Mouse (Mus musculus) forebrain, embryonic 14.5 days (tissue): Measurements from ENCODE around the gene Zdhhc12. TPM values are rescaled to one million over a fixed set of nuclear protein-coding genes. Genes with fewer than 3 reads are reported as not detected.
A peak's percentile ranks its signal among the peaks of the same experiment; 100 is the strongest.

ENCODE experiments used
- ATAC-seq: fragments of 200-750 bp; cut with Nextera tagmentation; 2 replicates; pipeline ENCODE4 v1.8.0; 2017; ENCODE audit warnings: mild to moderate bottlenecking, moderate library complexity
- DNase-seq: peaks from one replicate; pipeline ENCODE4 v3.0.0-alpha.2; 2015; ENCODE audit warnings: low spot score
- H3K27ac ChIP-seq: fragments of 300-500 bp; sonication (generic); 2 replicates; pipeline ENCODE4 v1.5.1; 2014; ENCODE audit warnings: low read depth, mild to moderate bottlenecking, control low read depth, low read length, moderate library complexity
- H3K27me3 ChIP-seq: fragments of 300-500 bp; sonication (generic); replicated peaks from 2 replicates; pipeline ENCODE4 v1.6.1; 2014; ENCODE audit warnings: low read length, control low read depth, mixed read lengths; ENCODE audit not compliant: control insufficient read depth, insufficient read depth
- H3K36me3 ChIP-seq: fragments of 300-500 bp; sonication (generic); 2 replicates; pipeline ENCODE4 v1.6.1; 2014; ENCODE audit warnings: low read length, control low read depth; ENCODE audit not compliant: control insufficient read depth, insufficient read depth
- H3K4me1 ChIP-seq: fragments of 300-500 bp; sonication (generic); 2 replicates; pipeline ENCODE4 v1.6.1; 2014; ENCODE audit warnings: antibody characterized with exemption, low read length, control low read depth; ENCODE audit not compliant: control insufficient read depth, insufficient read depth
- H3K4me2 ChIP-seq: fragments of 300-500 bp; sonication (generic); 2 replicates; pipeline ENCODE4 v1.6.1; 2014; ENCODE audit warnings: mild to moderate bottlenecking, control low read depth, low read length
- H3K4me3 ChIP-seq: fragments of 300-500 bp; sonication (generic); 2 replicates; pipeline ENCODE4 v1.5.1; 2014; ENCODE audit warnings: low read depth, low read length, control low read depth
- H3K9ac ChIP-seq: fragments of 300-500 bp; sonication (generic); 2 replicates; pipeline ENCODE4 v1.6.1; 2014; ENCODE audit warnings: mild to moderate bottlenecking, low read length, control low read depth, moderate library complexity
- H3K9me3 ChIP-seq: fragments of 300-500 bp; sonication (generic); replicated peaks from 2 replicates; pipeline ENCODE4 v1.6.1; 2016; ENCODE audit warnings: low read length, control low read depth, mixed read lengths; ENCODE audit not compliant: control insufficient read depth
- WGBS: fragments of 180-500 bp; shearing (Covaris S2); extraction: QIAGEN DNeasy Blood & Tissue Kit; methylation state at CpG from one replicate; pipeline ENCODE4 v1.1.7; 2014; 5-methylcytosine and 5-hydroxymethylcytosine counted together
- polyA plus RNA-seq: library from polyadenylated mRNA; unstranded; fragments of >200 nt; fragmentation: Nextera tagmentation; extraction: Ambion mirVana; gene quantifications from 2 replicates; pipeline ENCODE4 v1.2.1, GENCODE M21; 2014

Zdhhc12 gene
- polyA plus RNA-seq, 1 experiment from 2014 or later, result 24.1 TPM

- no peak overlapping the region for H3K27ac ChIP-seq
- no peak for ATAC-seq
- no peaks in the 10 kb centered on the region for H3K9me3 ChIP-seq
- no peak overlapping the region for H3K4me2 ChIP-seq
- no peak overlapping the region for H3K9ac ChIP-seq
- peaks cover 14% of the 10 kb centered on the region for H3K4me1 ChIP-seq
- no peaks in the 10 kb centered on the region for H3K27me3 ChIP-seq
- H3K4me3 ChIP-seq, result no peak overlapping the region
- no peak for DNase-seq
- no peaks in the 10 kb centered on the region for H3K36me3 ChIP-seq
- WGBS, result 76% methylated on average over 4 of the region's 4 CpGs
These were observed 36.7 kb upstream of the Zdhhc12 start for GRCm38 (mm10) chr2:30130156-30130555.

GRCm38 (mm10) chr2:30128789-30129188 lies 35.3 kb upstream of the Zdhhc12 start:
- no peaks in the 10 kb centered on the region for H3K9me3 ChIP-seq
- H3K4me2 ChIP-seq, result no peak overlapping the region
- peaks cover 4% of the 10 kb centered on the region for H3K4me1 ChIP-seq
- no peak overlapping the region for H3K4me3 ChIP-seq
- no peak for ATAC-seq
- DNase-seq, result peak; percentile 75
- H3K27ac ChIP-seq, result no peak overlapping the region
- no peaks in the 10 kb centered on the region for H3K36me3 ChIP-seq
- no peak overlapping the region for H3K9ac ChIP-seq
- WGBS, result 15% methylated on average over 2 of the region's 2 CpGs
- no peaks in the 10 kb centered on the region for H3K27me3 ChIP-seq

- H3K27ac ChIP-seq, result peak within 1 kb of the TSS; percentile 91
- H3K27me3 ChIP-seq, result no peaks in the 10 kb centered on the region
- DNase-seq (peak; percentile 95), ATAC-seq (peak; percentile 97)
- no peaks in the 10 kb centered on the region for H3K9me3 ChIP-seq
- H3K36me3 ChIP-seq, result no peaks in the 10 kb centered on the region
- peak within 1 kb of the TSS; percentile 68 for H3K4me3 ChIP-seq
- H3K4me1 ChIP-seq, result peaks cover 13% of the 10 kb centered on the region
- H3K4me2 ChIP-seq, result peak within 1 kb of the TSS; percentile 58
- WGBS, result 9% methylated on average over 31 of the region's 31 CpGs
- peak within 1 kb of the TSS; percentile 86 for H3K9ac ChIP-seq
These were observed 31.2 kb upstream of the Zdhhc12 start, which contains the start of gene Zer1 for GRCm38 (mm10) chr2:30124472-30125274. Gene Zer1, minus strand, starts transcription at chr2:30124585.

- Histone ChIP-seq H3K4me1 (peaks cover 21% of the 10 kb centered on the region), H3K4me2 (peak overlapping the region; percentile 58), H3K36me3 (no peaks in the 10 kb centered on the region), H3K9me3 (no peaks in the 10 kb centered on the region), H3K9ac (peak overlapping the region; percentile 86), H3K27me3 (no peaks in the 10 kb centered on the region), H3K27ac (peak overlapping the region; percentile 91; the same call in 1 of the 2 replicates), H3K4me3 (peak overlapping the region; percentile 68)
- DNase-seq (no peak), ATAC-seq (peak; percentile 72)
- 1% methylated on average over 42 of the region's 44 CpGs for WGBS
These were observed 30.5 kb upstream of the Zdhhc12 start for GRCm38 (mm10) chr2:30123729-30124471.

GRCm38 (mm10) chr2:30122766-30123165 lies 29.3 kb upstream of the Zdhhc12 start:
- Histone ChIP-seq H3K4me2 (no peak overlapping the region), H3K9ac (0 out of 2 replicates have a peak overlapping the region, but pooled peaks have one; percentile 7), H3K27me3 (no peaks in the 10 kb centered on the region), H3K36me3 (no peaks in the 10 kb centered on the region), H3K27ac (no peak overlapping the region), H3K4me1 (peaks cover 21% of the 10 kb centered on the region), H3K9me3 (no peaks in the 10 kb centered on the region), H3K4me3 (no peak overlapping the region)
- WGBS, result 89% methylated on average over 5 of the region's 5 CpGs
- no peak for ATAC-seq
- no peak for DNase-seq

- H3K4me3 ChIP-seq, result no peak overlapping the region
- 76% methylated on average over 4 of the region's 4 CpGs for WGBS
- H3K4me2 ChIP-seq, result no peak overlapping the region
- ATAC-seq, result no peak
- DNase-seq, result no peak
- no peaks in the 10 kb centered on the region; the same call in 1 of the 2 replicates for H3K36me3 ChIP-seq
- no peaks in the 10 kb centered on the region for H3K27me3 ChIP-seq
- H3K9me3 ChIP-seq, result no peaks in the 10 kb centered on the region
- peaks cover 21% of the 10 kb centered on the region for H3K4me1 ChIP-seq
- no peak overlapping the region for H3K9ac ChIP-seq
- H3K27ac ChIP-seq, result peak overlapping the region; percentile 72; the same call in 1 of the 2 replicates
These were observed 26.8 kb upstream of the Zdhhc12 start for GRCm38 (mm10) chr2:30120269-30120668.

GRCm38 (mm10) chr2:30119641-30120051 lies 26.2 kb upstream of the Zdhhc12 start:
- Histone ChIP-seq H3K36me3 (no peaks in the 10 kb centered on the region; the same call in 1 of the 2 replicates), H3K4me2 (peak overlapping the region; percentile 18), H3K27ac (peak overlapping the region; percentile 72), H3K4me1 (peaks cover 21% of the 10 kb centered on the region), H3K27me3 (no peaks in the 10 kb centered on the region), H3K9me3 (no peaks in the 10 kb centered on the region), H3K4me3 (no peak overlapping the region), H3K9ac (0 out of 2 replicates have a peak overlapping the region, but pooled peaks have one; percentile 14)
- peak; percentile 78 for DNase-seq
- peak; percentile 70 for ATAC-seq
- WGBS, result 7% methylated on average over 6 of the region's 6 CpGs

GRCm38 (mm10) chr2:30112564-30112963 lies 19.1 kb upstream of the Zdhhc12 start:
- Histone ChIP-seq H3K9me3 (no peaks in the 10 kb centered on the region), H3K36me3 (peaks cover 54% of the 10 kb centered on the region), H3K4me3 (no peak overlapping the region), H3K27me3 (no peaks in the 10 kb centered on the region), H3K4me2 (no peak overlapping the region), H3K9ac (no peak overlapping the region), H3K27ac (no peak overlapping the region), H3K4me1 (no peaks in the 10 kb centered on the region)
- no peak for ATAC-seq
- WGBS, result 92% methylated on average over 5 of the region's 5 CpGs
- DNase-seq, result no peak
